Mouse (Mus musculus): ENCODE measurements around the gene Vps9d1.
A peak's percentile ranks its signal among the peaks of the same experiment; 100 is the strongest.
"Not testable (repeated sequence)": the region's sequence is repeated elsewhere in the genome, so short reads cannot be mapped to it uniquely, and the experiment has no call there.

Vps9d1 gene

DNA sequence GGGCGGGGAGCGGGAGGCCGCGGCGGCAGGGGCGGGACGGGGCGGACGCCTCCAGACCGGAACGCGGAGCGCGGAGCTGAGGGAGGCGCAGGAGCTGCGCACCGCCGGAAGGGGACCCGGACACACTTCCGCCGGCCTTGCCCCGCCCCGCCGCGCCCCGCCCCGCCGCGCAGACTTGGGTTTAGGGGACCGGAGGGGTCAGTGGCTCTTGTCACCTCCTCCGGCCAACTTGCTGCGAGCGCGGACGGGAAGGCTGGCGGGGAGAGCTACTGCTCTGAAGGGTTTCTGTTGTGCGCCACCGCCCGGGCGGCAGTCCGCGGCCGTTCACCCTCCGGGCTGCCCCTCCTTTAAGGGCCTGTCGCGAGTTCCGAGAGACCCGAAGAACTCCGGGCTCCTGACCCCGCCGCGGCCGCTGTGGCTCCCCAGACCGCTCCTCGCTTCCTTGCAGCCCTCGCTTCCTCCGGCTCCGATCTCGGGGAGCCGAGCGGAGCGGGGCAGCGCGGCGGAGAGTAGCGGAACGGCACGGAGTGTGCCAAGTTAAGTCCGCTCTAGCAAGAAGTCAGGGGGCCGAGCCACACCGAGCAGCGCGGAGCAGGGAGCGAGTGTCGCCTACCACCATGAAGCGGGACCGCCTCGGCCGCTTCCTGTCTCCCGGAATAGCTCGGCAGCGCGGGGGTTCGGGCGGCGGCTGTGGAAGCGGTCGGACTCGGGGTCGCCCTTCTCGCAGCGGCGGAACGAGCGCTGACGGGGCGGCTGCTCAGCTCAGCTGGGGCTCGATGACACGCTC is at the start of gene Vps9d1, which contains the start of gene Zfp276:
Gene Vps9d1, minus strand, starts transcription at position 250 of the 787 bp plus-strand sequence.
Gene Zfp276, plus strand, starts transcription at position 97 of the 787 bp plus-strand sequence.
- peak; percentile 85 for DNase-seq (ENCODE audit: low spot score)

DNA sequence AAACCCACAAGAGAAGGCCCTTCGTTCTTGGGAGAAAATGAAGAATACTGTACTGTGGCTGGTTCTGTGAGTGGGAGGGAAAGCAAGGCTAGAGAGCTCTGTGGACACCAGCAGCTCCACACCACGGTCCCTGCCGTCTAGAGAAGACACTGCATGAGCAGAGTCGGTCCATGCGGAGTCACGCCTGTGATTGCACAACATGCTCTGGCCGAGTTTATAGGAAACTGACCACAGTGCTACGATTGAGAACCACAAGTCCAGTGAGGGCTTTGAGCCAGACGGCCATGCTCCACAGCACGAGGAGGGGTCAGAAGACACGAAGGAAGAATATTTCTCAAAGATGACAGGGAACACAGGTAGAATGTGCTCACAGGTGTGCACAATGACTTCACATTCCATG is 44.2 kb upstream of the Vps9d1 start:
- no peak for DNase-seq (ENCODE audit: low spot score)

DNA sequence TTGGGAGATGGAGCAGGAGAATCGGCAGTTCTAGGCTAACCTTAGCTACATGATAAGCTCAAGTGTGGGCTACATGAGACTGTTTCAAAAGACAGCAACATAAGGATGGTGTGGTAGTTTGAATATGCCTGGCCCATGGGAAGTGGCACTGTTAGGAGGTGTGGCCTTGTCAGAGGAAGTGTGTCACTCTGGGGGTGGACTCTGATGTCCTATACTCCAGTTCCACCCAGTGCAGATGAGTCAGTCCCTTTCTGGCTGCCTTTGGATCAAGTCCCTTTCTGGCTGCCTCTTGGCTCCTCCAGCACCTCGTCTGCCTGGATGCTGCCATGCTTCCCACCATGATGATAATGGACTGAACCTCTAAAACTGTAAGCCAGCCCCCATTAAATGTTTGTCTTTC is 38.6 kb upstream of the Vps9d1 start:
- DNase-seq (ENCODE audit: low spot score): no peak

DNA sequence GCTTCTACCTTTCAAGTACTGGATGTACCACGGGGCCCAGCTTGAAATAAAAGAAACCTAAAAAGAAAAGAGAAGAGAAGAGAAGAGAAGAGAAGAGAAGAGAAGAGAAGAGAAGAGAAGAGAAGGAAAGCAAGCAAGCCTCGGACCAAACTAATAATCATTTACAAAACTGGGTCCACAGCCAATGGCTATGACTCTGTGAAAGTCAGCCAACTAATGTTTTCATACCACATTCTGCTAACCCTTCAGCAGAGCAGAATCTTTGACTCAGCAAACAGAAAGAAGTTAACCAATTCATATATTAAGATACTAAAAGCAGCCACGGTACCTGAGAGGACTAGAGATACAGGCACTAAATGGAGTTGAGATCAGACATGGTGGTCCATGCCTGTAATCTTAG is 38.1 kb upstream of the Vps9d1 start:
- DNase-seq (ENCODE audit: low spot score): no peak

DNA sequence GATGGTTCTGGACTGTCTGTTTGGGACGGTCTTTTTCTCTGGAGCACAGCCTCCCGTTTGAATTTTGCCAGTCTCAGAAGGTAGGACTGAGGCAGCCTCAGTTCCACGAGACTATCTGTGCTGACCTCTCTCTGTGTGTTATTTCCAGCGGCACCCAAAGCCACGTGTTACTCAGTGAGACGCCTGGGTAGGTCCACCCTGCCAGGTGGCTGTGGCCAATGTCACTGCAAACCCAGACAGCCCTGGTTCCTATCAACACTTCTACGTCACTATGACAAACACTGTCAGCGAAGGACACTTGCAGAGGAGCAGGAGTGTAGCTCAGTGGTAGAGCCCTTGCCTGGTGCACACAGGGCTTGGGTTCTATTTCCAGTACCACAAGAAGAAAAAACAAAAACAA is 37.6 kb upstream of the Vps9d1 start:
- DNase-seq (ENCODE audit: low spot score): no peak

DNA sequence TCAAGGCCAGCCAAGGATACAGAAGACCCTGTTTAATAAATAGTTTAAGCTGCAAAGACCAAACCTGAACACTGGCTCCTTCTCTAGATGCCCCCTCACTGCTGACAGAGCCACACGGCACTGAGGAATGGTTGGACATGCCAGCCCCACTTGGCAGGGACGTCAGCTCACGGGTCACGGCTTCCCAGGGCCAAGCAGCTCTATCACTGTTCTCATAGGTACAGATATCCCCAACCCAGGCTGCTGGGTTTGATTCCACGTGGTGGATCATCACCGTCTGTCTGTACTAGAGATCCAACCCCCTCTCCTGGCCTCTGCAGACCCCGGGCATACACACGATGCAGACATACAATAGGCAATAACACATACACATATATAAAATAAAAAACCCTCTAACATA is 36.5 kb upstream of the Vps9d1 start:
- no peak for DNase-seq (ENCODE audit: low spot score)

DNA sequence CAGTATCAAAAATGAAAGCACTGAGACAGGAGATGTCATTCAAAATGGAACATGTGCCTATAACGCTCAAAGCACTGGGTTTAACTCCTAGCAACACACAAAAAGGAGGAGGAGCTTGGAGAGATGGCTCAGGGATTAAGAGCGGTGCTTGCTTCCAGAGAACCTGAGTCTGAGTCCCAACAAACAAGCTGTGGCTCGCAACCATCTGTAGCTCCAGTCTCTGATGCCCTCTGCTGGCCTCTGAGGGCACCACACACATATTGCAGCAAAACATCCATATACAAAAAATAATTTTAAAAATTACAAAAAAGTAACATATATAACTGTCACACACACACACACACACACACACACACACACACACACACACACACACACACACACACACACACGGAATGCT is 36.0 kb upstream of the Vps9d1 start:
- peak; percentile 56 for DNase-seq (ENCODE audit: low spot score)

DNA sequence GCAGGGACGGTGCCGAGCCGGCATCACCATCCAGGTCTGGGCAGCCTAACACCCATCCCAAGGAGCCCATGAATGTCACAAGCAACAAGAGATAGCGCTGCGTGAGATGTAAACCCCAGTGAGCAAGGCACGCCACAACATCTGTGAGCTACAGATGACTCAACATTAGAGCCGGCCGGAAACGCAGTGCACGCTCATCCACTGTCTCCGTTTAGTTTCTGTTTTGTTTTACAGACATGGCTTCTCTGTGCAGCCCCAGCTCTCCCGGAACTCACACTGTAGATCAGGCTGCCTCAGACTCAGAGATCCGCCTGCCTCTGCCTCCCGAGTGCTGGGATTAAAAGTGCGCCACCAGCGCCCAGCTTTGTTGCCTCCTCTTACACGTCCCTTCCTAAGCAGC is 33.2 kb upstream of the Vps9d1 start:
- DNase-seq (ENCODE audit: low spot score): no peak

DNA sequence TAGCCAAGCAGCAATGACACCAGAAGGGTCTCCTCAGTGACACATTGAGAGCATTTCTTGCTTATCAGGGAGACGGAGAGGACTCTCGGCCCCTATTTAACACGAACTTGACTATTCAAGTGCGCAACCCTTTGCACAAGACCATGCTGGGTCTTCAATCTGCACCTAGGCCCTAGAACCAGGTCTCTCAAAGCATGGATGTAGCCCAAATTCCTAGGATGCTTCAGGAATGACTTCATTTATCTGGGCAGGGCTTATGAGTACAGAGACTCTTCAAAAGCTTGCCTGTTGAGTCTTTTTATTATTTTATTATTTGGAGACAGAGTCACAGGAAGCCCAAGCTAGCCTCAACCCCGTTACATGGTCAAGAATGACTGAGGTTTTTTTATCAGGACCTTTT is 30.3 kb upstream of the Vps9d1 start:
- DNase-seq (ENCODE audit: low spot score): no peak

DNA sequence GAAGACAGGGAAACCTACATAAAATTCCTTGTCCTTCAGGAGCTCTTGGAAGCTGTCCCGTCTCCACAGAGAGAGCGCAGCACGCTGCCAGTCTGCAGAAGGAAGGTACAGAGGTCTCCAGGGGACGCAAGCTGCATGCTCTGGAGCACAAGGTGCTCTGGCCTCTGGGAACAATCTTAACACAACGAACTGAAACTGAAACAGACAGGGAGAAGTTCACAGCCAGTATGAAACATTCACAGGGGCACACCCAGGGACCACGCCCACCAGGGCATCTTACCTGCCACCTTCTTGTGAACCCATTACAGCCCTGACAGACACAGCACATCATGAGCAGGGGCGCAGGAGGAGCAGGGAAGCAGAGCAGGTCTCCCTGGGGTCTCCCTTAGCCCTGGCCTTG is 29.8 kb upstream of the Vps9d1 start:
- no peak for DNase-seq (ENCODE audit: low spot score)

DNA sequence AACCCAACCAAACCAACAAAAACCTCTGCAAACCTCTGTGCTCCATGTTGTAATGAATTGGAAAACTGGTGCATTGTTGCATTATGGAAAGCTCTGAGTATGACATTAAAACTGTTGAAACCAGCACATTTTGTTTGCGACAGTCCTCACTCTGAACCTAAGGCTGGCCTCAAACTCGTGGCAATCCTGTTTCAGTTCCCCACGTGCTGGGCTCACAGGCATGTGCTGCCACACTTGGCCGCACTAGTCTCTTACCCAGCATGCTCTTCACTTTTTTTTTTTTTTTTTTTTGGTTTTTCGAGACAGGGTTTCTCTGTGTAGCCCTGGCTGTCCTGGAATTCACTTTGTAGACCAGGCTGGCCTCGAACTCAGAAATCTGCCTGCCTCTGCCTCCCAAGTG is 28.8 kb upstream of the Vps9d1 start:
- not testable (repeated sequence) for DNase-seq (ENCODE audit: low spot score)

DNA sequence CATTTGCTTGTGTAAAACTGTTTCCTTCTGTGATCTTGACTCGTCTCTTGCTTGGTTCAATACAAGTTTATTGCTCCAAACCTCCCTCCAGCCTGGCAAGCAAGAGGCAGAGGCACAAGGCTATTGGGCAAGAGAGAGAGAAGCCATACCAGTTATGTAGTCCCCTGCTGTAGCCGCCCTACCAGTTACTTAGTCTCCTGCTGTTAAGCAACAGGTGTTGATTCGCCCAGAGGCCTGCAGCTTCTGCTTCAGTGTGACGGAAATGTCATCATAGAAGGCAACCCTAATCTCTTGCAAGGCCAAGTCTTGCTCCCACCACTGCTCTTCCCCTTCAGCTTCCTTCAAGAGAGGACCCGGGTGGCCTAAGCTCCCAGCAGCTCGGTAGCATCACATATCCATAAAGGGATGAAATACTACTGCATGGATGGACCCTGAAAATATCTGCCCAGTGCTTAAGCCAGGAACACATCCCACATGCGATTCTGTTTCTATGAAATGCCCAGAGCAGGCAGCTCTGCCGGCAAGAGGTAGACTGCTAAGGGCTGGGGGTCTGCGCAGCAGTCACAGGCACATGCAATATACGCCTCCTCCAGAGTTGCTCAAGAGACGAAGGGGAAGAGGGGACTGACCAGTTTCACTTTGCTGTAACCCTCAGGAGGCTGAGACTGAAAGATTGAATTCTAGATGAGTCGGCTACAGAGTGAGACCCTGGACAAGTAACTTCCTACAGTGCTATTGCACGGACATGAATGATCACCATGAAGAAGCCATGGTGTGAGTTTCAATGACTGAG is 26.4 kb upstream of the Vps9d1 start:
- DNase-seq (ENCODE audit: low spot score): no peak

DNA sequence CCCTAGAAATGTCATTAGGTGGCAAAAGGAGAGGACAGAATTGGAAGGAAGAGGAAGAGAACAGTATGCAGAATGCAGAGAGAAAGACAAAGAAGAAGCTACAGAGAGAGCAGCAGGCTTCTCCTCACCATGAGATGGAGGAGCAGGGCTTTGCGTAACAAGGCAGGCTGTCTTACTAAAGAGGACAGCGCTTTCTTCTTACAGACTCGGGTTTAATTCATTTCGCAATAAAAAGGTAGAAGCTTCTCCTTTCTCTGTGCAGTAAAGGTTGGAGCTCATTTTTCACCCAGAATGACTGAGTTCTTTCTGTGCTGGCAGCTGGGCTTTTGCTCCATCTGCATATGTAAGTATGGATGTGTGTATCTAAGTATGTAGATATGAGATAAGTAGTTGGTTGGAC is 25.7 kb upstream of the Vps9d1 start:
- DNase-seq (ENCODE audit: low spot score): no peak

DNA sequence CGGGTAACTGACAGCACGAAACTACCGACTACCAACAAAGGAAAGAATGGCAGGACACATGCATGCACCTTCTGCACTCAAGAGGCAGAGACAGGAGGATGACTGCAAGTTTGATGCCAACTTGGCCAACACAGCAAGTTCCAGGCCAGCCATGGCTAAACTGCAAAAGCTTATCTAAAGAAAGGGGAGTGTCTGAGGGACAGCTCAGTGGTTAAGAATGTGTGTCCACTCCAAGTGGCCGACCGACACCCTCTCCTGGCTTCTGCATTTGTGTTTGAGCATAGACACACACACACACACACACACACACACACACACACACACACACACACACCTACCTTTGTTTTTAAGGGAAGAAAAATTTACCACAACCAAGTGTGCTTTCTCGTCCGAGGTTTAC is 24.3 kb upstream of the Vps9d1 start:
- no peak for DNase-seq (ENCODE audit: low spot score)

DNA sequence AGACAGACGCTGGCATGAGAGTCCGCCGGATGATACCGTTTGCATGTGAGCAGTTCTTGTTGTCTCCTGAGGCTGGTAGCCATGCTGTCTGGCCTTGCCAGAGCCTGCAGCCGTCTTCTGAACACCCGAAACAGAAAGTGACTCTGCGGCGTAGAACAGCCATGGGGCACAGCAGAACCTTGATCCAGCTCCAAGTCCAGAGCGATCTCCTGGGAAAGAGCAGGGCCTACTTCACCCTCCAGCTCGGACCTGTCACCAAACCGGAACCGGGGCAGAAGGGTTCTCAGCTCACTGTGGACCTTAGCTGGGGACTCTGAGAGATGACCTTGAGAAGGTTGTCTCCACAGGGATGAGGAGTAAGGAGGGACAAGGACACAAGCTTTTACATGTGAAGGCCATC is 20.9 kb upstream of the Vps9d1 start:
- DNase-seq (ENCODE audit: low spot score): no peak

DNA sequence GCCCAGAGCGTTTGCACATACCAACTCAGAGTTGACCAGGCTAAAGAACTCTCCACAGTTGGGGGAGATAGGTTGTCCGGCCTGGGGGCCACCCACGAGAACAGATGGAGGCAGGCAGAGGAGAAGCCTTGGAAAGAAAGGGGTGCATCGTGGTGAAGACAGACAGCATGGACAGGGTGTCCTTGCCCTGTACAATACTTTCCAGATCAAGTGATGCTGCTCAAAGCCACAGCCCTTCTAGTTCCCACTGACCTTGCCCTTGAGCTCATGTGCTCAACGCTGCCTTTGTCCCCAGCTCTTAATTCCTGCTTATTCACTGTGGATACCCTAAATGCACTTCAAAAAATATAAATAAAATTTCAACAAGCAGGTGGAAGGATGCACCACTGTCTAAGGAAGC is 20.3 kb upstream of the Vps9d1 start:
- DNase-seq (ENCODE audit: low spot score): no peak

DNA sequence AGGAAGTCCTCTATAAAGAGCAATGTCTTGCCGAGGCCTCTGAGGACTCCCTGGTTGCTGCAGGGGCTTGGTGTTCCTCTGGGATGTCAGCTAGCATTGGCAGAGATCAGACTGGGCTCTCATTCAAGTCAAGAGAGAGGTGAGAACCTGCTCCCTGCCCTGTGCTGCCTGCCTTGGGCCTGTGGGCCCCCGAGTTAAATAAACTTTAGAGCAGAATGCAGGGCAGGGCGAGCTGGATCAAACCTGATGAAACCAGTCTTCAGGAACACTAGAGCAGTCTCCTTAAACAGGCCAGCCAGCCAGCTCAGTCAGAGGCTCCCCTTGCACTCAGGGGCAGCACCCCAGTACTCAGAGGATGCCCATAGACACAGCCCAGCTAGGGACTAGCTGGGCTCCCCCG is 17.8 kb upstream of the Vps9d1 start:
- DNase-seq (ENCODE audit: low spot score): no peak

DNA sequence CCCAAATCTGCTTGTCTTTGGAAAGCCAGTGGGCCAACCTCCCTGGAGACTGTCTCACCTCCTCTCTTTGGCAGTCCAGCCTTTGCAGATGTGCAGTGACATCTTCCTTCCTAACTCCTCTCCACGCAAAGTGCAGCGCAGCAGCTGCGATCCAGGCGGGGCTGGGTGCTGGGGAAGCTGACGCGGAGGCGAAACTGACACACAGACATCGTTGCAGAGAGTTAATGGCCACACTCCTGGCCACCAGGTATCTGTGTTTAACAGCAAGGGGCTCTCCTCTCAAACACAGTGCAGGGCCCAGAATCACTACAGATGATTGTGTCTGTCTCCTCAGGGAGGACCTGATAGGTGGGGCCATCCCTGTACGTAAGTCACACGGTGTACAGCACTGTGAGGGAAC is 17.0 kb upstream of the Vps9d1 start:
- DNase-seq (ENCODE audit: low spot score): no peak

DNA sequence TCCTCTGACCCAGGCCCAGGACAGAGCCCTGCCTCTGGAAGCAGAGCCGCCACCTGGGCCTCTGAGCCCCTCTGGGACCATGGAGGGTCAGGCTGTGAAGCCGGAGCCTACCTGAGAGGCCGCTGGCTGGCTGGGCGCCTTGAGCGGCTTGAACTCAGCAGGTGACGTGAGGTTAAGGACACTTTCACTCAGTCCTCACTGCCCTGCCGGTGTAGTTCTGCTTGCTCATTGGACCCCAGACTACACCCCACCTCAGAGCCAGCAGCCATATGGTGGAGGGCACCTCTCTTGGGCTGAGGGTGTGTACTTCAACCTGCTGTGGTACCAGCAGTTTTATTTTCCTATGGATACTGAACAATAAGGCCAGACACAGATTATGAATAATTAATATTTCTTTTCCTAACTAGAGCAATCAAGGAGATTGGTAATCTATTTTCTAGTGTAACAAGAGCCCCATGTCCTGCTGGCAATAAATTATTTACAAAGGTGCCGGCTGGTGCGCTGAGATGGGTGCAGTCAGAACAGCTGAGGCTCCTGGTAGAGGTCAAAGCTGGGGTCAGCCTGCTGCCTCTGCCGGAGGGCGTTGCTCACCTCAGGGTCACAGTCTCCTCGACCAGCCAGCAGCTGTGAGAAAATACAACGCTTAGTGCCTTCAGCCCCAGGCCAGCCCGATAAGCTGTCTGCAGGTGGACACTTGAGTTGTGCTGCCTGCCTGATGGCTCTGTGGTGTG is 13.9 kb upstream of the Vps9d1 start:
- peak; percentile 48 for DNase-seq (ENCODE audit: low spot score)

DNA sequence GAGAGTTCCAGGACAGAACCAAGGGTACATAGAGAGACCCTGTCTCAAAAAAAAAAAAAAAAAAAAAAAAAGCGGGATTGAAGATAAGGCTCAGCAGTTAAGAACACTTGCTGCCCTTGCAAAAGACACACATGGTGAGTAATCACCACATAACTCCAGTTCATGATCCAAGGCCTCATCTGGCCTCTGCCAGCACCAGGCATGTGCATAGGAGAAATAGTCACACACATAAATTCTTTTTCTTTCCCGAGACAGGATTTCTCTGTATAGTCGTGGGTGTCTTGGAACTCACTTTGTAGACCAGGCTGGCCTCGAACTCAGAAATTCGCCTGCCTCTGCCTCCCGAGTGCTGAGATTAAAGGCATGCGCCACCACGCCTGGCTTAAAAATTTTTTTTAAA is 3.4 kb upstream of the Vps9d1 start:
- DNase-seq (ENCODE audit: low spot score): not testable (repeated sequence)

DNA sequence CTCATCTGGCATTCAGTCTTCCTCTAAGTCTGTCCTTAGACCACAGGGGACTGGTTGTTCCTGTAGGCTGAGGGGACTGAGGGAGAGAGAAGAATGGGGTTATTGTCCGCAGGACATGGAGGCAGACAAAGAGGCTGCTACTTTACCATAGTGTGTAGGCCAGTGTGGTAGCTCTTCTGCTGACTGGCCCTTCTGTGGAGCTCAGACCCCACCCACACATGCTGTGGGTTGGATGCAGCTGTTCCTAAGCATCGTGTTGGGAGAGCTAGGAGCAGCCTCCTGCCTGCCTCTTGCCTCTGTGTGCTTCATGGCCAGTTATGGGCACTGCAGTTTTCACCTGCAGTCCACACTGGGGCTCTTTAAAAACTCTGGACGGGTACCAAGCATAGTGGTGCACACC is 3.0 kb upstream of the Vps9d1 start:
- no peak for DNase-seq (ENCODE audit: low spot score)

DNA sequence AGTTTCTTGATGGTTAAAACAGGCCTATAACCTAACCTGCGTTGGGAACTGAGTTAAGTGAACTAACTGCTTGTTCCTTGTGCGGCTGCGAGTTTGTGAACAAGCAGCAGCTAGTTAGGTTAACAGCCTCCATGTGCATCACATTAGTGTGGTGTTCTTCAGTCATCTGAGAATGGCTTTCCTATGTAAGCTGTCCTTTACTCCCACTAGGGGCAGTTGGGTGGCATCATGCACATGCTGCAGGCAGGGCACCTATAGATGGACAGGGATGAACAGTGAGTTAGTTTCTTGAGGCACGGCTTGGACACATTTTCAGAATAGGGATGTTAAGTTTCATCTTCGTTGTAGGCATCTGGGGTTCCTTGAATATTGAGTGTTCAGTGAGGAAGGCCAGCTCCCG is 1.0 kb upstream of the Vps9d1 start:
- DNase-seq (ENCODE audit: low spot score): no peak
